Mouse (Mus musculus): Measurements from ENCODE around the gene Dnajb5. TPM values are rescaled to one million over a fixed set of nuclear protein-coding genes. Genes with fewer than 3 reads are reported as not detected.

Dnajb5 gene
- polyA plus RNA-seq, 1 experiment = 7.6 TPM

- Histone ChIP-seq H3K4me1 (ENCODE audit: control insufficient read depth, insufficient read depth, low read length) (peaks cover 32% of the 10 kb centered on the region), H3K36me3 (ENCODE audit: control insufficient read depth, insufficient read depth, low read length) (no peaks in the 10 kb centered on the region), H3K27me3 (ENCODE audit: control insufficient read depth, insufficient read depth, low read length) (no peaks in the 10 kb centered on the region), H3K4me3 (ENCODE audit: control insufficient read depth, low read depth, low read length) (peak overlapping the region; percentile 95), H3K27ac (ENCODE audit: control insufficient read depth, insufficient read depth, low read depth, low read length) (peak overlapping the region; percentile 66)
- TF ChIP-seq POLR2A (IDR thresholded peaks at IDR 0.05; ENCODE audit: control insufficient read depth, low read depth, low read length) (no peak), CTCF (IDR thresholded peaks at IDR 0.05; ENCODE audit: control insufficient read depth, insufficient read depth, insufficient replicate concordance, low read depth, low read length) (no peak)
Measured at GRCm38 (mm10) chr4:42949051-42949675, 451 bp upstream of the Dnajb5 start.

GRCm38 (mm10) chr4:42950065-42950558 lies 498 bp downstream of the Dnajb5 start:
- H3K4me1 ChIP-seq (ENCODE audit: control insufficient read depth, insufficient read depth, low read length) = peaks cover 32% of the 10 kb centered on the region

GRCm38 (mm10) chr4:42951206-42952195 lies 1.9 kb downstream of the Dnajb5 start:
- H3K4me1 ChIP-seq (ENCODE audit: control insufficient read depth, insufficient read depth, low read length) = peaks cover 32% of the 10 kb centered on the region
- no peaks in the 10 kb centered on the region for H3K36me3 ChIP-seq (ENCODE audit: control insufficient read depth, insufficient read depth, low read length)
- no peaks in the 10 kb centered on the region for H3K27me3 ChIP-seq (ENCODE audit: control insufficient read depth, insufficient read depth, low read length)
- TF ChIP-seq POLR2A (IDR thresholded peaks at IDR 0.05; ENCODE audit: control insufficient read depth, low read depth, low read length) = no peak
- no peak for TF ChIP-seq CTCF (IDR thresholded peaks at IDR 0.05; ENCODE audit: control insufficient read depth, insufficient read depth, insufficient replicate concordance, low read depth, low read length)
- no peak overlapping the region for H3K27ac ChIP-seq (ENCODE audit: control insufficient read depth, insufficient read depth, low read depth, low read length)
- H3K4me3 ChIP-seq (ENCODE audit: control insufficient read depth, low read depth, low read length) = peak overlapping the region; percentile 95; the same call in 1 of the 2 replicates

More at GRCm38 (mm10) chr4:42950065-42950558, 498 bp downstream of the Dnajb5 start:
- peak overlapping the region; percentile 95 for H3K4me3 ChIP-seq (ENCODE audit: control insufficient read depth, low read depth, low read length)
- H3K36me3 ChIP-seq (ENCODE audit: control insufficient read depth, insufficient read depth, low read length) = no peaks in the 10 kb centered on the region
- no peaks in the 10 kb centered on the region for H3K27me3 ChIP-seq (ENCODE audit: control insufficient read depth, insufficient read depth, low read length)
- TF ChIP-seq CTCF (IDR thresholded peaks at IDR 0.05; ENCODE audit: control insufficient read depth, insufficient read depth, insufficient replicate concordance, low read depth, low read length) (no peak), POLR2A (IDR thresholded peaks at IDR 0.05; ENCODE audit: control insufficient read depth, low read depth, low read length) (no peak)
- peak overlapping the region; percentile 83; the same call in 1 of the 2 replicates for H3K27ac ChIP-seq (ENCODE audit: control insufficient read depth, insufficient read depth, low read depth, low read length)

GRCm38 (mm10) chr4:42952563-42952962 lies 2.9 kb downstream of the Dnajb5 start:
- no peak overlapping the region for H3K4me3 ChIP-seq (ENCODE audit: control insufficient read depth, low read depth, low read length)
- TF ChIP-seq CTCF (IDR thresholded peaks at IDR 0.05; ENCODE audit: control insufficient read depth, insufficient read depth, insufficient replicate concordance, low read depth, low read length) (no peak), POLR2A (IDR thresholded peaks at IDR 0.05; ENCODE audit: control insufficient read depth, low read depth, low read length) (no peak)
- no peaks in the 10 kb centered on the region; the same call in 1 of the 2 replicates for H3K36me3 ChIP-seq (ENCODE audit: control insufficient read depth, insufficient read depth, low read length)
- H3K4me1 ChIP-seq (ENCODE audit: control insufficient read depth, insufficient read depth, low read length) = peaks cover 27% of the 10 kb centered on the region
- no peaks in the 10 kb centered on the region for H3K27me3 ChIP-seq (ENCODE audit: control insufficient read depth, insufficient read depth, low read length)
- no peak overlapping the region for H3K27ac ChIP-seq (ENCODE audit: control insufficient read depth, insufficient read depth, low read depth, low read length)

GRCm38 (mm10) chr4:42953435-42954094 lies 4.0 kb downstream of the Dnajb5 start:
- Histone ChIP-seq H3K27me3 (ENCODE audit: control insufficient read depth, insufficient read depth, low read length) (no peaks in the 10 kb centered on the region), H3K4me3 (ENCODE audit: control insufficient read depth, low read depth, low read length) (no peak overlapping the region), H3K36me3 (ENCODE audit: control insufficient read depth, insufficient read depth, low read length) (no peaks in the 10 kb centered on the region; the same call in 1 of the 2 replicates), H3K27ac (ENCODE audit: control insufficient read depth, insufficient read depth, low read depth, low read length) (no peak overlapping the region; the same call in 1 of the 2 replicates), H3K4me1 (ENCODE audit: control insufficient read depth, insufficient read depth, low read length) (peaks cover 21% of the 10 kb centered on the region)
- TF ChIP-seq POLR2A (IDR thresholded peaks at IDR 0.05; ENCODE audit: control insufficient read depth, low read depth, low read length) = no peak
- no peak for TF ChIP-seq CTCF (IDR thresholded peaks at IDR 0.05; ENCODE audit: control insufficient read depth, insufficient read depth, insufficient replicate concordance, low read depth, low read length)

- Histone ChIP-seq H3K27ac (ENCODE audit: control insufficient read depth, insufficient read depth, low read depth, low read length) (no peak overlapping the region), H3K36me3 (ENCODE audit: control insufficient read depth, insufficient read depth, low read length) (no peaks in the 10 kb centered on the region; the same call in 1 of the 2 replicates), H3K4me1 (ENCODE audit: control insufficient read depth, insufficient read depth, low read length) (peaks cover 16% of the 10 kb centered on the region), H3K4me3 (ENCODE audit: control insufficient read depth, low read depth, low read length) (no peak overlapping the region), H3K27me3 (ENCODE audit: control insufficient read depth, insufficient read depth, low read length) (no peaks in the 10 kb centered on the region)
- TF ChIP-seq CTCF (IDR thresholded peaks at IDR 0.05; ENCODE audit: control insufficient read depth, insufficient read depth, insufficient replicate concordance, low read depth, low read length) (peak; percentile 87; the same call in 1 of the 2 replicates), POLR2A (IDR thresholded peaks at IDR 0.05; ENCODE audit: control insufficient read depth, low read depth, low read length) (no peak)
Measured at GRCm38 (mm10) chr4:42954297-42954696, 4.7 kb downstream of the Dnajb5 start.

All from testis, adult 2 months (tissue).